Mouse (Mus musculus) gastrocnemius, adult 18-20 months (tissue): ENCODE results near the gene Msi2. TPM values are rescaled to one million over a fixed set of nuclear protein-coding genes. Genes with fewer than 3 reads are reported as not detected.

ENCODE experiments used
- DNase-seq: peaks from one replicate; pipeline ENCODE4 v3.0.0; 2021; ENCODE audit warnings: low spot score
- total RNA-seq, 2 experiments: library from RNA; stranded (reverse); gene quantifications; 2 replicates each; pipeline ENCODE4 v1.2.3; 2021

Msi2 gene
- total RNA-seq, 2 experiments from 2014 or later: 179 to 180 TPM

GRCm38 (mm10) chr11:88541666-88542639, 176.4 kb downstream of the Msi2 start:
- peak; percentile 73 for DNase-seq

DNA sequence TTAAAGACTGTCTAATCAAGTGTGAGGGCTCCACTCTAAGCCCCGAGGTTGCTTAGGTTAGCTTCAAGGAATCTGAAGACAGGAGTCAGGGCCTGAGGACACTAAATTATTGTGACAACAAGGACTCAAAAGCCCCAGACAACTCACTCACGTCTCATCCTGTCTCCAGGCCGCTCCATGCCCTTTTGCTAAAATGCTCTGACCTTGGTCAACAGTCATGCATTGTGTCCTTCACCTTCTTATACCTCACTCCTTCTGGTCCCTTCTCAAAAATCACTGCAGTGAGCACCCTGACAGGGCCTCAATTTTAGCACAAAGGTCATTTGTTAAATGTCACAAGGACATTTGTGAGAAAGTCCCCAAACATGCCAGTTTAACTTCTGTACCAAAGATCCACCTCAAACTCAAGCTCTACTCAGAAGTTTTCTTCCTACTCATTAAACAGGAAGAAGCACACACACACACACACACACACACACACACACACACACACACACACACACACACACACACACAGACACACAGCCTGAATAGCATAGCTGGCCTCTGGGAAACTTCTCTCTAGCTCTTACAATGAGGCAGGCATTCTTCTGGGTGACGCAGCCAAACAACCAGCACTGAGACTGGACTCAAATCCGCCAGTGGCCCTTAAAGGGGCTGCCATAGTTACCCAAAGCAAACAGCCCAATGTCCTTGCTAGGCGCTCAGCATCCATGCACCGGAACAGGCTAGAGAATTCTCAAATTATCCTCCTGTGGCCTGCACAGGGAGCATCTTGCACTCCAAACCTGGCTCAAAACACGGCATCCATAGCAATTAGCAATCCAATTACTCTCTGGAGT, 178.5 kb downstream of the Msi2 start:
- DNase-seq: no peak

GRCm38 (mm10) chr11:88538710-88539340, 179.5 kb downstream of the Msi2 start:
- DNase-seq: no peak

- DNase-seq: no peak
Measured at GRCm38 (mm10) chr11:88537344-88537743, 181.0 kb downstream of the Msi2 start.

DNA sequence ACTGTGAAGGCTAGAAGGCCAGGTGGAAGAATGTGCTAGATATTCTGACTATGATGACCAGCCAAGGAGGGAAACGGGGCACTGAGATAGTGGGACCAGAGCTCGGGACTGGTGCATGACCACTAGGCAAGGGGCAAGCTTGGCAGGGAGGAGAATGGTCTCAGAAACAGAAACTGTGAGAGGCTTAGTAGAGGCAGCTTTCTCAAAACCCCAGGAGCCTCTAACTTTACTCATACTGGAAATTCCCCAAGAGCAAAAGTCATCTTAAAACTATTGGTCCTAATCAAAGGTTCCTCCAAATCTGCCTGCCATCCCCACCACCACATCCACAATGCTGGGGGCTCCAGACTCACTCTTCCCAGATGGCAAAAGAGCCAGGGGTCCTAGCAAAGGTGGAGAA, 181.5 kb downstream of the Msi2 start:
- no peak for DNase-seq

- no peak for DNase-seq
Measured at GRCm38 (mm10) chr11:88534331-88534929, 183.9 kb downstream of the Msi2 start.

DNA sequence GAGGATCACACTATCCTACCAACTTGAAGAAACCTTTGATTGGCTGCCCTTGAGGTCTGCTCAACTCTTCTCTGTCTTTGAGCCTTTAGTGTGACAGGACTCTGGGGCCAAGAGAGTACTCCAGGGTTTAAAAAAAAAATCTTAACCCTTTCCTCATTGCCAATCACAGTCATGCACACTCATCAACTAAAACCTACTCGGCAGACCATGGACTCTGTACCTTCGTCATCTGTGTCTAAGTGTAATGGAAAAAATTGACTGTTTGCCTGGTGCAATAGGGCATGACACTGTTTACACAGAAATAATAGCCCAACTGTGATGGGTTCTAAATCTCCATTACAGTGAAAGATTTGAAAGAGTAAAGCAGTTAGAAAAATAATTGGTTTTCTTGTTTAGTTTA, 186.3 kb downstream of the Msi2 start:
- DNase-seq: no peak

DNA sequence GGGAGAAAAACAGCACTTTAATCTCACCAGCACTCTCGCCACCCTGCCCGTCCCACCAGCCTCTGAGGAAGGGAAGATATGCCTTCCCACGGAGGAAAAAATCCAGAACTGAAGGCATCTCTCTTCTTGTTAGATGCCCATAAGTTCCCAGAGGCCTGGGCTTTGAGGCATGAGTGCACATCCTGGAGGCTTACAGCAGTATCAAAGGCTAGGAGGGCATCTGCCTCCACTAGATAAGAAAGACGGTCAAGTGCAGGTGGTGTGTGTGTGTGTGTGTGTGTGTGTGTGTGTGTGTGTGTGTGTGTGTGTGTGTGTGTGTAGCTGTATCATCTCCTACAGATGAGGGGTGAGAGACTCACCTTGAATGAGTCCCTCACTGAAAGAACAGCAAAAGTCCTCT, 188.3 kb downstream of the Msi2 start:
- DNase-seq: no peak

DNA sequence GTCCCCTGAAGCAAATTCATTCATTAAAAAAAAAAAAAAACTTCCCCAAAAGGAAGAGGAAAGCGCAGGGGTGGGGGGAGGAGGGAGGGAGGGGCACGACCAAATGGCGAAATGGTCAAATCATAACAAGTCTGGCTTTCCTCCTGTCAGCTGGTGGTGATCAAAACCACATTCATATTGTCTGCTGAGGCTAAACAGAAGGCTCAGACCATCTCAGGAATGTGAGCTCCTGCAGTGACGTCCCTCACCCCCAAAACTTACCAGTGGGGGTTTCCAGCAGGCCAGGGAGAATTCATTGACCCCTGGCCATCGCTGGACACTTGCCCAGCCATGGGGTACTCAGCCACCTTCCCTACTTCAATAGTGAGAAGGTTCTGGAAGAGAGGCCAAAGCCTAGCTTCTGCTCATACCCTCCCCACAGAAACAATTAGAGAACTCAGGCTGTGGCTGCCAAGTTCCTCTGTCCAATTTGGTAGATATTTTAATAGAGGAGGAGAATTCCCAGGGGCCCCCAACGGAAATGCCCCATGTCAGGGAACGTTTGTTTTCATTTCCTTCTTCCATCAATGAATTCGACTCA, 189.7 kb downstream of the Msi2 start:
- no peak for DNase-seq

DNA sequence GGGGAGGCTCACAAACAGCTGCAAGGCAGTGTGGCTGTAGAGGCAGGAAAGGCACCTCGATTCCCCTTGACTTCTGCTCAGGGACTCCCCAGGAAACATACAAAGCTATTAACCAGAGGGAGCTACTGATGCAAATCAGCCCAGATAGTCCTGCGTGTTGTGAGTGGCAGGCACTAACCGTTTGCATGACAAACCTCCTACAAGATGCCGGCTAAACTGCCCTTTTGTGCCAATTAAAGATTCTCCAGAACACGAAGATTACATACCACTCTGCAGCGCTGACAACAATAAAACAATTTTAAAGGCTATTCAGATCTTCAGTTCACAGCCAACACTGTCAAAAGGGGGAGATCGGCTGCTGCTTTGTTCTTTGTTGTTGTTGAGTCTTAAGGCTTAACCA, 191.6 kb downstream of the Msi2 start:
- no peak for DNase-seq

DNA sequence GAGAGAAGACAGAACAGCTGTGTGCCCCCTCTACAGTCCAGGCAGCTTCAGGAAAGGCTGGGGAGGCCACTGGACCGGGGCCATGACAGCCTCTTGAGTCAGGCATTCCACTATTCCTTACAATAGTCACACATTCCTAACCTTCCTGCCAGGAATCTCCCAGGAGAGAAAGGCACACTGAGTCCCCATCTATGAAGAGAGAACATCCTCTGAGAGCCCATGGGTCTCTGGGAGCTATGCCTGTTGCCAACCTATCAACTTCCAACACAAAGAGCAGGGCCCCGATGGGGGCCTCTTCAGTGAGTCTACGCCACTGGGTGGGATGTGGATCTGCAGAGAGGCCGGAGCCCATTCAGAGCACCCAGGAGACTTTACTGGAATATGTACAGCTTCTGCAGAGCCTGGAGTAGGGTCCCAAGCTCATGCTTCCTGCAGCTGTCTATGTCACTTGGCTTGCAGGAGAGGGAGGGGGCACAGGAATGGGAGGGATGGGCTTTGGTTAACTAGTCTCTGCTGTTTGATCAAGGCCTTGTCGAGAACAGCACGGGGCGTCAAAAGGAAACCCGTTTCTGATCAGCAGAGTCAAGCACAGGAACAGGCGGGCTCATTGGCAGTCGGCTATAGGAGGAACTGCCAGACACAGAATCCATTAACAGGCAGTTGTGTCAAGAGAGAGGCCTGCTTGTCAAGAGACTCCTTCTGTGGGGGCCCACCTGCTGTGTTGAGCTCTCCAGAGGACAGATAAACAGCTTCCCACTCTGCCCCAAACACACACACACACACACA, 193.3 kb downstream of the Msi2 start:
- DNase-seq: peak; percentile 75

- no peak for DNase-seq
Measured at GRCm38 (mm10) chr11:88524437-88524789, 193.9 kb downstream of the Msi2 start.

DNA sequence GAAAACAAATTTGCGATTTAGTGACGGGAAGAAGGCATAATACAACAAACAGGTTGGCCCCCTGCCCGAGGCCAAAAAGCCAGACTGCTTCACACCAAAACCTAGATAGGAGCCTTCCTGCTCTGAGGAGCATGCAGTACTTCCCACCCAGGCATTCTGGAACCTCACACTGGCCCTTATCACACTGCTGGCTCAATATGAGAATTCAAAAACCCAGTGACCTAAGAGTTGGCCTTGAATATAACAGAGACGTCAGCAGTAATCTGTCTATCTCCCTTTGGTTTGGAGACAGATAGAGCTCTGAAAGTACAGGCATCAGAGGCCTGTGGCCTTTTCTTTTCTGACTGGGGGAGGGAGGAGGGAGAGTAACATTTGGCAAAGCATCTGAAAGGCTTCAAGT, 194.4 kb downstream of the Msi2 start:
- peak; percentile 47 for DNase-seq

DNA sequence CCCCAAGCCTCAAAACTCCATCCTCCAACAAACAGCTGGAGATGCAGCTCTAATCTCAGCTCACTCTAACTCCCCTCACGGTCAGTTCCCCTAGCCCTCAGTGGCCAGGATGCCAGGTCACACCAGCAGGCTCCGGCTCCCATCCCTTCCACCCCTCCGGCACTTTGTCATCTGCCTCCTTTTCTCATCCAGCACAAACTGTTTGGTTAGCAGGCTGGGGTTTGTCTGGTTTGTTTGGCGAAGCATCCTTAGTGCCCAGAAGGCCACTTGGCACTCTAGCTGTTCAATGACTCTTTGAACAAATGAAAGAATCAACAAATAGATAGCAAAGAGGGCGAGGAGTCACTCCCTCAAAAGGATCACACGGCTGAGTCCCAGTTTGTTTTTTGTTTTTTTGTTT, 194.8 kb downstream of the Msi2 start:
- no peak for DNase-seq

- no peak for DNase-seq
Measured at GRCm38 (mm10) chr11:88522114-88522513, 196.2 kb downstream of the Msi2 start.

- DNase-seq: no peak
Measured at GRCm38 (mm10) chr11:88520951-88521730, 197.2 kb downstream of the Msi2 start.

- DNase-seq: no peak
Measured at GRCm38 (mm10) chr11:88518361-88518760, 200.0 kb downstream of the Msi2 start.

DNA sequence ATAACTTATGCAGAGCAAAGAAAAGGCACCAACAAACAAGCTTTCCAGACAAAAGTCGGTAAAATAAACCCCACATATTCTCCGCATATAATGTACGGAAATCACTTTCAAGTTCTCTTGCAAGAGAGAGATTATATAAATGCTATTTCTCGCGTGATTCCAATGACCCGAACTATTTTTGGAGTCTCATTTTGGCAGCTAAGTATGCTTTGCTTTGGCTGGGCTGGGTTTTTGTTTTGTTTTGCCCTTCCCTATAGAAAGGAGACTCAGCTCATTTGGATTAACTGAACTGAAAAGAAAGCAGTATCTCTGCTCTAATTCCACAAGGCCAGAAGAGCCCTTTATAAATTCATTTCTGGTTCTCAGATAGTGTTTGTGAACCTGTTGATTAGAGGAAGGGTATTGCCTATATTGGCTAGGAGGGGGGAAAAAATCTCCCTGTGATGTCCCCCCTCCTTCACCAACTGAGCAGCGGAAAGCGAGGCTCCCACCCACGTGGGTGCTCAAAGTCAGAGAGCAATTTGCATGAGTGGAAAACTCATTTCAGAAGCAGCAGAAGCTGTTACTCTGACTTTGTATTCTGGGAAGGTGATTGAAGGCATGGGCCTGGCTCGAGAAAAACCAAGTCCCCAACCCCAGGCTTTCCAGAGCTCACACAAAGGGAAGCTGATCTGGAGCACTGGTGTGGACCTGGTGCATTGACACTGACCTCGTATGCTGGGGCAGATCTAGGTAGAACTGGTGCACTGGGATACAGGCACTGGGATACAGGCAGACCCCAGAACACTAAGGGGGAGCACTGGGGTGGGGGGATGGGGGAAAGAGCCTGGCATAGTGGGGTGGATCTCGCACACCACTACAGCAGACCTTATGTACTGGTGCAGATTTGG, 201.5 kb downstream of the Msi2 start:
- DNase-seq: no peak
